Mouse (Mus musculus) large intestine, adult 2 months (tissue): ENCODE results near the gene Mn1. TPM values are rescaled to one million over a fixed set of nuclear protein-coding genes. Genes with fewer than 3 reads are reported as not detected.

Source experiments
- DNase-seq: peaks from one replicate; pipeline ENCODE4 v3.0.0-alpha.2; 2012; ENCODE audit warnings: low read depth, low spot score
- WGBS: fragments of 180-500 bp; shearing (Covaris S2); methylation state at CpG from one replicate; pipeline ENCODE4 v1.1.7; 2018; 5-methylcytosine and 5-hydroxymethylcytosine counted together
- polyA plus RNA-seq: library from polyadenylated mRNA; depleted of rRNA; stranded (reverse); fragments of >200 nt; gene quantifications from 2 replicates; pipeline ENCODE4 v1.2.3, GENCODE M21; 2012; rRNA removed

Mn1 gene
- 1.6 and 1.7 TPM in 2 replicates for polyA plus RNA-seq

DNA sequence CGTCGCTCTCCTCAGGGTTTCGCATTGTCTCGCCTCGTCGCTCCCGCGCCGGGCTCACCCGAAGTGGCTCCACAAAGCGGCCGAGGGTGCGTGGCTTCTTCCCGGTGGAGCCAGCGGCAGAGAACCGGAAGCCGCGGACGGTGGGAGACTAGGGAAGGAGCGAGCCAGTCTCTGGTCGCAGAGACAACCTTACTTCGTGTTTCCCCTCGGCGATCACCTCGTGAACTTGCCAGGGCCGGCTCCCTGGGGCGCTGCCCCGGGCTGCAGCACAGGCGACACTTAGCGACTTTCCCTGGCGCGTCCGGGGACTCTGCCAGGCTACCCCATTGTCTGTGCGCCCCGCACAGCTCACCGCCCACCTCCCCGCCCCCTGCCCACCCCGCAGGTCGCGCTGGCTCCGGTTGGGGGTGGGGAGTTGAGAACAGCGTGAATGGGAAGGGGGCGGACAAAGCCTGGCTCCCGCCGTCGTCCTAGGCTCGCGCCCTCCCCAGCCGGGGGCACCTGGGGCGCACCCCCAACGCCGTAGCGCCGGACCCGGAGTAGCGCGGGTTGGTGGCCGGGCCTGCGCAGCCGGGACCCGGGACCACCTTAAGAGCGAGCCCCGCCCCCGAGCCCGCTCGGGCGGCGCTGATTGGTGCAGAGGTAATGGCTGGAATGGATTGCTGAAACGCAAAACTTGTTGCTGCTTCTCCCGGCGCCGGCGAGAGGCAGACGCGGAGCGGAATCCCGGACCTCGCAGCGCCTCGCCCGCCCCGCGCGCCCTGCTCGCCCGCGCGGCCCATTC lies at the start of gene Mn1:
Gene Mn1, plus strand, starts transcription at position 772 of the 784 bp plus-strand sequence.
- 1% methylated on average over 87 of the region's 88 CpGs for WGBS
- DNase-seq, result no peak

GRCm38 (mm10) chr5:111367937-111368517 lies 49.1 kb upstream of the Mn1 start:
- no peak for DNase-seq
- 90% methylated on average over 11 of the region's 11 CpGs for WGBS

DNA sequence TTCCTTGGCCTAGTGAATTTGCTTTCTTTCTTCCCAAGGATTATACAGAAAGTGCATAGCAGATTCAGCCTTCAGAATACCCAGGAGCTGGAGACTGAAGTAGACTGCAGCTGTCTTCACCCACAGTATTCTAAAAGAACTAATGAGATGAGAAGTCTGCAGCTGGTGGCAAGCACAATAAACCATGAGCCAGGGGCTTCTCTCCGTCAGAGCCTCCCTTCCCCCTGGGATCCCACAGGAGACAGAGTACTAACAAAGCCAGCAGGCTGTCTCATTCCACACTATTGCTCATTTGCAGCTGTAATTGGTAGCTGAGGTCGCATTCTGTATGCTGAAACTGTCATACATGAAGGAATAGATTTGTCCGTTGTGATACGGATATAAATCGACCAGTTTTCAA lies 48.6 kb upstream of the Mn1 start:
- 92% methylated on average over 5 of the region's 5 CpGs for WGBS
- DNase-seq, result no peak

DNA sequence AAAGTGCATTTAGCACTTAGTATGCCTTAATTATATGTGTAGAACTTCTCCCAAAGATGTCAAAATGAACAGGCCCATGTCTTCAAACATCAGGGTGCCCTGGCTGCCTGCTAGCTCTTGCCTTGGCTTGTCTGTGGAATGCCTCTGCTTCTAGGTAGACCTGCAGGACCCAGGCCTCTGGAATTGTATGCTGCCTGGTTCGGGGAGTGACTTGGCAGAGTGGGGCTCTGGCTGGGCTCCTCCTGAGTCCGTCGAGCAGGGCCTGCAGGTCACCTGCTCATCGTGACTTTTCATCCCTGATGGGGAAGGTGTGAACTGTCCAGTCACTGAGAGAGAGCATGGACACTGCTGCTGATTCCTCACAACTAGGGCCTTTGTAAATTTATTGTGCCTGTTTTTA lies 41.5 kb upstream of the Mn1 start:
- DNase-seq, result no peak
- 83% methylated on average over 4 of the region's 4 CpGs for WGBS

DNA sequence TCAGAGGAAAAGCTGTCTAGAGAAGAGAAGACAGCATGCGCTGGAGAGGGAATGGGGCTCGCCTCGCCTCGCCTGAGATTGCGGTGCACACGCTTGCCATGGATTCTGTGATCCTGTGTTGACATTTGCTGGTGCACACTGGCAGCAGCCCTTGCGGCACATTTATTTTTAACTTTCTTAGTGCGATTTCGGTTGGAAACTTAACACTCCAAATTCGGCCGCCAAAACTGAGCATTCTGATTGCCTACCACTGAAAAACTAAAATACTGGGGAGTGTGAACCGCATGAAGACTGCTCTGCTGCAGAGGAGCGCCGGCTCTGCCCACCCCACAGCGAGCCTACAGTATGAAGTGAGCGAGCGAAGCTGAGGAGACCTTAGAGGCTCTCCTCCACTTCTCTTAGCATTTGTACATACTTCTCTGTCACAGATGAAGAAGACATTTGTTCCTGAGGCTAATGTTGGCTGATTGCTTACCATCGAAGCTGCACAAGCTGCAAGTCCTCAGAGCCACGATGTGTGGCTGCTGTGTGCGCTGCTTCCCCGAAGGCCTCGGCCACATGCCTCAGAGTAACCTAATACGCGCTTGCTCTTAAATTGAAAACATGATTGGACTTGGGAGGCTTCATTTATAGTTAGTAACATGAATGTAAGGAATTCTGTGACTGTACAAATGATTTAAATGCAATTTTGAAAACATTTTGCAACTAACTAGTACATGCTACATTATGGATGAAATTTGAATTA lies 40.7 kb upstream of the Mn1 start:
- no peak for DNase-seq
- 92% methylated on average over 24 of the region's 24 CpGs for WGBS

DNA sequence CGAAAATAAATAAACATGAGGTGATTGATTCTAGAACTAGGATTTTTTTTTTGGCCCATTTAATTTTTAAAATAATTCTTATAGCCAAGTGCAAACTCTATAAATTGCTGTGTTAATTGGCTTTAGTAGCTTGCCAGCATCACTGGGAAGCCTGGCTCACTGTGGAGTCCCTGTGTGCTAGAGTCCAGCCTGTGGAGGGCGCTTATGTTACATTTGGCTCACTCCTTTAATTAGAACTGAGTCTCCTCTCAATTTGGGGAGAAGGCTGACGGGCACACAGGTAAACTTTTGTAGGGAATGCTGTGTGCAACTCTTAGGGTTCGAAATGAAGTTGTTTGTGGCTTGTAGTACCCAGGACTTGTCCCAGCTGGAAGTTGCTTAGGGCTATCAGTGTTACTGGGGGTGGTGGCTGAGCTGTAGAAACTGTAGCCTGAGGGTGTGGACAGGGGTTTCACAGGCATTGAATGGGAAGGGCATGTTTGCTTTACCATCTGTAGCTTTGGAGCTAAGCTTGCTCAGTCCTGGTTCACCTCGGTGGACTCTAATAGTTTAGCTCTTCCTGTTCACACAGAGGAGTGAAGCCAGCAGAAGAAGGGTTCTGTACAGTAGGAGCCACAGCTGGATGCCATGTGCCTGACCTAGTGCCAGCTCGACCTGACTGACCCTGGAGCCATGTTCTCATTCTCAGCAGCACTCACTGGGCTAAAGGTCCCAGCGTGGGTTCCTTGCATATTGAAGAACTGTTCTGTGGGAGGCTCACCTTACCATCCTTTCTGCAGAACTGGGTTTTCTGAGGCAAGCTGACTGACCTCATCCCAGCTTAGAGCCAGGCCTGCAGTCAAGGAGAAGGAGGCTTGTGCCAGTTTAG lies 38.8 kb upstream of the Mn1 start:
- no peak for DNase-seq
- WGBS, result 48% methylated on average over 7 of the region's 7 CpGs

- WGBS, result 72% methylated on average over 5 of the region's 5 CpGs
- no peak for DNase-seq
Observed at GRCm38 (mm10) chr5:111383335-111383734, 33.8 kb upstream of the Mn1 start.

DNA sequence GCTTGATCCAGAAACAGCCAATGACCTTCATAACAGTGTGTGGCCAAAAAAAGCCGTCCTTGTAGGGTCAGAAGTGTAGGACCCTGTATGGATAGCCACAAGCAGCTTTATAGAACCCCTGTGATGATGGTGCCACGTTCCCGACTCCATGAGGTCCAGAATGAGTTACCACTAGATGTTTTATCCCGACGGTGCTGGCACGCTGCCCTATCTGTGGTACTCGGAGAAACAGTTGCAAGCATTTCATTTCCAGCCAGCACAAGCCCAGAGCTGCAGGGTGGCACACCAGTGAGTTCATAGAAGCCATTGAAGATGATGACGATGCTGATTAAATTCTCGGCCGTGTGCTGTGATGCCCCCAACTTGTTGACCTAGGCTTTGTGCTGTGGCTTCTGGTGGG lies 26.3 kb upstream of the Mn1 start:
- 81% methylated on average over 10 of the region's 10 CpGs for WGBS
- no peak for DNase-seq

GRCm38 (mm10) chr5:111391485-111391884 lies 25.7 kb upstream of the Mn1 start:
- no peak for DNase-seq
- WGBS, result 90% methylated on average over 6 of the region's 6 CpGs

DNA sequence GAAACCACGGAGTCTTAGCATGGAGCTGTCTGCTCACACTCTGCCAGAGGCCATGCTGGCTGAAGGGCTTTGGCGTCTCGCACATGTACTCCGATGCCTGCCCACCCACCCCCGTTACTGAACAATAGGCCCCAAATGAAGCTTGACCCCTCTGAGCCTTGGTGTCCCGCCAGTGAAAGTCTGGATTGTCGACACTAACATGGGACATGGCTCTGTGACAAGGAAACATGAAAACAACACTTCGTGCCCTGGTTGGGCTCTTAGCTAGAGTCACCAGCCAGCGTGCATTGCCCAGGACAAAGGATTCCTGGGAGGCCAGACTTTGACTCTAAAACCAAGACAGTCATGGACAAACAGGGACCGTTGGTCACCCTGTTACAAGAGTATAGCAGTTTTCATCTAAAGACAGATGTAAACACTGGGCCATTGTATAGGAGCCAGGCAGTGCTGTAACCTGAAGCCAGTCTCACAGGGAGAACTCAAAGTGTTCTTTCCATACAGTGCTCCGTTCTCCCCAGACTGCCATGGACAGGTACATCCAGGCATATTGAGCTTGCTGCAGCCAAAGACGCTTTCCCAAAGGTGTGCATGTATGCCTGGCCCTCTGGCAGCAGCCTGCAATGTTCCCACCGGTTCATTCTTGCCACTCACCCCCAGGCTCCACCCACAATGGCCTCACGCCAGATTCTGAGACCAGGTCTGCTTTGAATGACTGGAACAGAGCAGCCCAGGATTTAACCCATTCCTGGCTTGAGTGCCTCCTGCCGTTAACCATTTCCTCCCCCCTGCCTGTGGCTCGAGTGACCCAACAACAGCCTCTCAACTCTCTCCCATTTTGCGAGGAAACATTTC lies 23.6 kb upstream of the Mn1 start:
- no peak for DNase-seq
- WGBS, result 29% methylated on average over 17 of the region's 17 CpGs

DNA sequence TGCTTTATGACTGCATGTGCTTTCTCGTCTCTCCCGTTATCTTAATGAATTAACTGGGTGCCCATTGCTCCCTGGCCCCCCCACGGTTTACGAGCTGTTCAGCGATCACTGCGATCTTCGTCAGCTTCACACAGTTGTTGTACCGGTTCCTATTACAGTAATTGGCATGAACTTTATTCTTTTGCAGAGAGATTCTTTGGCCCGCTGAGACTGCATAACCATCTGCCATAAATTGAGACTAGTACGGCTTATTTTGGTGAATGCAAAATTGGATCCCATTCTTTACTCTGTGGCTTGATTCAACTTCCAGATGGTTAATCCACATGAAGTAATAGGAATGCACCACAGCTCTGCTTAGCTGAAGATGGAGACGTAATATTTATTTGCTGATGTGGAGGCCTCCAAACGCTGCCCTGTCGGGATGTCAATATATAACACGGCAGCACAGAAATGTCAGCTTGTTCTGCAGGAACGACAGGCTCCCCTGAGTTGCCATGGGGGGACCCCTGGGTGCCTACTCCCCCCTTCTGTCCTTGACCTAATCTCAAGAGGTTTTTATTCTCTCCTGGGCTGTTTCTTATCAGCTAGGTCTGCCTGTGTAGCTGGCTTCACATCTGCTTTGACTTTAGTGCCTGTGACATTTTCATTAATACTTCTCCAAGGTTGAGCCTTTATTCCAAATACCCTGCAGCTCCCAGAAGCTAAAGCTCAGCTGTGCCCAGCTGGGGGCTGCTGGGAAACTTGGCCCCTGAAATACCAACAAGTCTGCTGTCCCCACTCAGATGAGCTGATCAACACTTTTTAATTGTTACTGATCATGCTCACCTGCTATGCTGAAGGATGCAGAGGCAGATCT lies 22.7 kb upstream of the Mn1 start:
- no peak for DNase-seq
- 9% methylated on average over 15 of the region's 15 CpGs for WGBS

DNA sequence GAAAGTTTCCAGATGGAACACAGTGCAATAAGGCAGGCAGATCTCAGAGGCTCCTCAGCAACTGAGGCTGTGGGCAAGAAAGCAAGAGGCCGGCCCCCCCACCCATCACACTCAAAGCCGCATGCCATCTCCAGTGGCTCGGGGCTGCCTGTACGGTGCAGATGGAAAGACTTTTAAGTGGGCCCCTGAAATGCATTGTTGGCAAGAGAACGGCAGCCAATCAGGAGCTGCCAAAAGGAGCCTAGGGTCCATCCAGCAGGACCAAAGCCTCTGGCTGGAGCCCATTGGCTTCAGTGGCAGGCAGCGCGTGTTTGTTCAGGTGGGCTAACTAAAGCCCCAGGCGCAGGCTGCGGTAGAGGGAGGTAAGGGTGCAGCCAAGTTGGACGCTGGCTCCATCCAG lies 21.4 kb upstream of the Mn1 start:
- 76% methylated on average over 10 of the region's 10 CpGs for WGBS

GRCm38 (mm10) chr5:111396199-111396598 lies 21.0 kb upstream of the Mn1 start:
- DNase-seq, result no peak
- 69% methylated on average over 4 of the region's 4 CpGs for WGBS

More for the DNA sequence above, 21.4 kb upstream of the Mn1 start:
- DNase-seq, result no peak

DNA sequence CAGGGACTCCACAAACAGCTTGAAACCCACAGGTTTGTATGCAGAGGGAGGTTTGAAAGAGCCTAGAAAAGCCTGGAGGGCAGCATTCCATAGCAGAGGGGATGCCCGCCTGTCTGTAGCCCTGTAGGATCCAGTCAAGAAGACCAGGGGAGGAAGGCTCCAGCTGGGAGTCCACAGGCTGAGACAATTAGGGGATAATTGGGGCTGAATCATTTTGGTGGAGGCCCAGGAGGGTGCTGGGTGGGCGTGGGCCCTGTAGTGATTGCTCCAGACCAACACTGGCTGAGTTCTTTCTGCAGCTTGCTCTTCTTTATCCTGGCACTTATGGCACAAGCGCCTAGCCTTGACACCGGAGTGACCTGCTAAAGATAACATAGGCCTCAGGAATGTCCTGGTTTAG lies 18.7 kb upstream of the Mn1 start:
- 60% methylated on average over 4 of the region's 4 CpGs for WGBS
- DNase-seq, result no peak

DNA sequence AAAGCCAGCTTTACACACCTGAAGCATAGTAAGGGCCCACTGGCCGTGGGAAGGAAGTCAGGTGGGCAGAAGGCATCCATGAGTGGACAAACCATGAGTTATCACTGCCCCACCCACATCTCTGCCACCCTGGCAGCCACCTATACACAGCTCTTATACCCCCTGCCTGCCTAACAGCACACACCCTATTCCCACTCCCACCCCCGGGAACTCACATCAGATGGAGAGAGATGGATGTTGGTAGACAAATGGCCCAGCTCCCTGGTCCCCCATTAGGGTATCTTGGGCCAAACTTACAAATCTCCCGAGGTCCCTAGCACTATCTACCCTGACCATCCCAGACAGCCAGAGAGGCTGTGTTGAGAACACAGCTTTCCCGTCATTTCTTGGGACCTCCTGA lies 17.9 kb upstream of the Mn1 start:
- WGBS, result 76% methylated on average over 4 of the region's 4 CpGs

DNA sequence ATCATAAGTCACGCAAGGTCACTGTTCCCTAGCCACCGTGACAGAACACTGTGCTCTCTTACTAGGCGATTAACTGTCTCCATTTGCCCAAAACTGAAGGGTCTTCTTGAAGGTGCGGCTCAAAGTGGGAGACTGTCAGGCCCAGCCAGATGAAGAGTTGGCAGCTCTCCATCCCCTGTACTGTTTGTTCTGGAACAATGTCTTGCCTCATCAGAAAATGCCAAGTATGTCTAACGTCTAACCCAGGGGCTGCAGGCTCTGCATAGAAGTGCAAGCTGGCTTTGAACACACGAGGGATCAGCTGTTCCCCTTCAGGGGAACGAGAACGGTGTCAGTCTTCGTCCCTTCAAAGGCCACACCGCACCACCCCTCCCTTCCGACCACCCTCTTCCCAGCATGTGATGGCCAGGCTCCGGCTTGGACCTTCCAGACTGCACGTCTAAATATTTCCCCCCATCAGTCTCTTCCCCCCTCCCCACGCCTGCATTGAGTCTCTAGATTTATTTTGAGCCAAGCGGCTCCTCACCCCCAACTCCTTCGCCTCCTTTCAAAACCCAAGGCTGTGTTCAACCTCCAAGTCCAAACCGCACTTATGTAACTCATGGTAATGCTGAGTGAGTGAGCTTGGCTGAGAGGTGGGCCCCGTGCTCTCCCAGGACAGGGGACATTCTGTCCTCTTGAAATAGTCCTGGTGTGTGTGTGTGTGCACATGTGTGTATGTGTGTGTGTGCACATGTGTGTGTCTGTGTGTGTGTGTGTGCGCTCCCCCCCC lies 15.1 kb upstream of the Mn1 start:
- no peak for DNase-seq
- WGBS, result 69% methylated on average over 19 of the region's 19 CpGs

More for the DNA sequence above, 17.9 kb upstream of the Mn1 start:
- no peak for DNase-seq

DNA sequence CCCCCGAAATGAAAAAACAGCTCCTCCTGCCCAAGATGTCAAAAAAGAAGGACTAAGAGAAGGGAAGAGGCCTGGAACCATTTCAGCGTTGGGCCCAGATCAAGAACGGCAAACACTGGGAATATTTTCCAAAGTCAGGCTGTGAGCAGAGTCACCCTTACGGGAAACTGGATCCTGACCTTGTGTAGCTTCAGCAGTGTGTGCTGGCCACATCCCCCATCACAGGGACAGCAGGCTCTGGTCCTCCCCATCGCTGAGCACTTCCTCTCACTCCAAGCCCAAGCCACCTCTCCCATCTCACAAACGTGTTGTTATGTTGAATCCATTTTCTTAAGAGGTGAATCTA lies 14.5 kb upstream of the Mn1 start:
- no peak for DNase-seq
- WGBS, result 81% methylated on average over 6 of the region's 6 CpGs
